In the genomic region with DNA sequence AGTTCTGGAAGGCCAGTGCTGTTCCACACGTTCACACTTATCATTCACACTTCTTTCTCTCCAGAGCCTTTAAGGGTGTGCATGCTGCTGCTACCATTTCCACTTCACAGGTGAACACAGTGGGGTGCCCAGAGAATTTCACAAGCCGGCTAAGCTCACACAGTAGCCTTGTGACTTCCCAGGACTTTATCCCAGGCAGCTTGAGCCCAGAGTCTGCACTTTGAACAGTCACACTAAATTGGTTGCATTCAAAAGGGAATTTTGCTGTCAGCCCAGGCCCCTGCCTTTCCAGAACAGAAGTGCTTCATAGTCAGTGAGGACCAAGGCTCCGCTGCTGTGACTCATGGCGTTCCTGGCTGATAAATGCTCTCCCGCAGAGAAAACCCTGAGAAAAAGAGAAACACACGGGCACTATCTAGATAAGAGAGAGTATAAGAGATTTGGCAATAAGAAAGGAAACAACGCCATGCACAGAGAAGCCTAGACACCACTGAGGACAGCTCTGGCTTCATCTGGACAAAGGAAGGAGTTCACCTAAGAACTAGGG, we compare ENCODE assay signal across 27 mouse cellular contexts. TPM values are rescaled to one million over a fixed set of nuclear protein-coding genes. Genes with fewer than 3 reads are reported as not detected.
DNase-seq lines count a peak whose midpoint lies in the region; ATAC-seq lines count a peak whose summit lies in the region.
"Had no signal": no experiment of that assay in that cellular context is flagged by ENCODE, and none has a peak within 500 bp of the region (broad histone marks: within the 10 kb centered on the region; RNA-seq: fewer than 3 reads in every experiment).

A gene (plus strand): TSS at position 418 of the 547 bp plus-strand sequence.

- WGBS in kidney, embryonic 16.5 days = 54% methylated on average over 7 of the region's 7 CpGs

- no peaks in the 10 kb centered on the region for H3K9me3 ChIP-seq in kidney, embryonic 16.5 days (ENCODE audit: low read length)
- H3K9me3 ChIP-seq: embryonic facial prominence, embryonic 15.5 days; heart, embryonic 10.5 days; hindbrain, embryonic 13.5 days; midbrain, embryonic 13.5 days; neural tube, embryonic 13.5 days had no signal

- no peaks in the 10 kb centered on the region for H3K36me3 ChIP-seq in kidney, embryonic 16.5 days (ENCODE audit: insufficient read depth, low read length)
- H3K36me3 ChIP-seq: embryonic facial prominence, embryonic 15.5 days; heart, embryonic 10.5 days; hindbrain, embryonic 13.5 days; midbrain, embryonic 13.5 days; neural tube, embryonic 13.5 days had no signal

- no peaks in the 10 kb centered on the region for H3K4me1 ChIP-seq in kidney, embryonic 16.5 days (ENCODE audit: insufficient read depth, low read length)
- H3K4me1 ChIP-seq: embryonic facial prominence, embryonic 15.5 days; heart, embryonic 10.5 days; hindbrain, embryonic 13.5 days; midbrain, embryonic 13.5 days; neural tube, embryonic 13.5 days had no signal

- no peak within 1 kb of the TSS for H3K9ac ChIP-seq in kidney, embryonic 16.5 days (replicated peaks; ENCODE audit: low read length)
- H3K9ac ChIP-seq: embryonic facial prominence, embryonic 15.5 days; hindbrain, embryonic 13.5 days; midbrain, embryonic 13.5 days; neural tube, embryonic 13.5 days had no signal

- H3K4me3 ChIP-seq in kidney, embryonic 16.5 days (ENCODE audit: low read length) = no peak within 1 kb of the TSS
- H3K4me3 ChIP-seq: embryonic facial prominence, embryonic 15.5 days; heart, embryonic 10.5 days; hindbrain, embryonic 13.5 days; midbrain, embryonic 13.5 days; neural tube, embryonic 13.5 days had no signal

- H3K27ac ChIP-seq in kidney, embryonic 16.5 days (ENCODE audit: low read length) = no peak within 1 kb of the TSS
- H3K27ac ChIP-seq: embryonic facial prominence, embryonic 15.5 days; heart, embryonic 10.5 days; hindbrain, embryonic 13.5 days; midbrain, embryonic 13.5 days; neural tube, embryonic 13.5 days had no signal

- ATAC-seq in kidney, embryonic 16.5 days (ENCODE audit: low FRiP score, low TSS enrichment) = no peak
- ATAC-seq: forebrain, embryonic 16.5 days; intestine, postnatal 0 days; midbrain, embryonic 13.5 days had no signal

- no peak within 1 kb of the TSS for H3K4me2 ChIP-seq in kidney, embryonic 16.5 days (replicated peaks; ENCODE audit: low read depth, low read length)
- H3K4me2 ChIP-seq: embryonic facial prominence, embryonic 15.5 days; hindbrain, embryonic 13.5 days; midbrain, embryonic 13.5 days; neural tube, embryonic 13.5 days had no signal

- no peaks in the 10 kb centered on the region for H3K27me3 ChIP-seq in kidney, embryonic 16.5 days (ENCODE audit: insufficient read depth, low read length)
- H3K27me3 ChIP-seq: embryonic facial prominence, embryonic 15.5 days; hindbrain, embryonic 13.5 days; midbrain, embryonic 13.5 days; neural tube, embryonic 13.5 days had no signal

- peak; percentile 33 for DNase-seq in kidney, adult 18-20 months
- DNase-seq in adrenal gland, postnatal 14 days = peak; percentile 54
- DNase-seq in kidney, adult 8-10 months = peak; percentile 33 to 48
- DNase-seq in left cerebral cortex, adult 9 months (ENCODE audit: low spot score in 2 of 2) = no peak
- DNase-seq in frontal cortex, postnatal 36 days (ENCODE audit: low spot score in 2 of 2) = no peak
- DNase-seq in retina, embryonic 14.5 days (ENCODE audit: low spot score) = no peak
- DNase-seq: cerebellum, adult 11-12 months; cerebellum, postnatal 14 days; heart, postnatal 10 days; left cerebral cortex, postnatal 4 days; lung, adult 18-20 months; lung, postnatal 14 days; spleen, adult 18-20 months had no signal

RNA-seq across cellular contexts. Expression of the gene that starts here (rescaled TPM):
- not detected in 2 replicates for polyA plus RNA-seq in kidney, embryonic 16.5 days (2015; fragmentation: Nextera tagmentation; extraction: Ambion mirVana)
- total RNA-seq in adrenal gland, postnatal 14 days (2021) = not detected in 2 replicates
- total RNA-seq: gastrocnemius, adult 18-20 months; gastrocnemius, postnatal 4 days; heart, postnatal 10 days; layer of hippocampus, adult 8-10 months; left cerebral cortex, postnatal 4 days; liver, adult 2 months; megakaryocyte, adult 5-6 weeks had no signal
- polyA plus RNA-seq: embryonic facial prominence, embryonic 15.5 days; forebrain, embryonic 16.5 days; heart, embryonic 10.5 days; hindbrain, embryonic 13.5 days; intestine, postnatal 0 days; liver, adult 2 months; midbrain, embryonic 13.5 days; neural tube, embryonic 13.5 days; stomach, embryonic 14.5 days had no signal

Comparison
In these comparisons a context has a peak if more than half of its experiments do, and no peak if none do; other contexts are left out.
1. Peak in DNase-seq in adrenal gland, postnatal 14 days; RNA of the gene not detected or under 1 TPM.
2. DNase-seq: peak in kidney, adult 18-20 months (single experiment) and kidney, adult 8-10 months (2 of 2); none in left cerebral cortex, adult 9 months (0 of 2), frontal cortex, postnatal 36 days (0 of 2) and retina, embryonic 14.5 days (single experiment).